Mouse (Mus musculus) C2C12 (cell line): ENCODE measurements around the gene Arpc1a.
"Not testable (repeated sequence)": the region's sequence is repeated elsewhere in the genome, so short reads cannot be mapped to it uniquely, and the experiment has no call there.

Experiments
- CEBPB ChIP-seq: IDR thresholded peaks from one replicate; pipeline ENCODE4 v1.6.1; 2011; ENCODE audit warnings: low read depth, mild to moderate bottlenecking, control low read depth, moderate library complexity
- CTCF ChIP-seq: IDR thresholded peaks from one replicate; pipeline ENCODE4 v1.5.1; 2011; ENCODE audit not compliant: control insufficient read depth, insufficient read depth, insufficient read length
- FOSL1 ChIP-seq: IDR thresholded peaks from one replicate; pipeline ENCODE4 v1.8.0; 2011; ENCODE audit warnings: mild to moderate bottlenecking, low read length; ENCODE audit not compliant: poor library complexity, insufficient read depth, severe bottlenecking
- MAX ChIP-seq: IDR thresholded peaks from one replicate; pipeline ENCODE4 v1.6.1; 2011; ENCODE audit warnings: mild to moderate bottlenecking, control low read depth
- MYOD1 ChIP-seq: IDR thresholded peaks from one replicate; pipeline ENCODE4 v1.6.1; 2011; ENCODE audit warnings: low read depth; ENCODE audit not compliant: control insufficient read depth, insufficient read length
- USF1 ChIP-seq: IDR thresholded peaks from one replicate; pipeline ENCODE4 v1.6.1; 2011; ENCODE audit warnings: low read depth, mild to moderate bottlenecking, control low read depth, moderate library complexity

GRCm38 (mm10) chr5:145129773-145130172 is 46.1 kb downstream of the Arpc1a start:
- TF ChIP-seq FOSL1, CTCF, MAX, CEBPB, MYOD1, USF1: not testable (repeated sequence)
